In genomic region chr17:71118607-71119006, GRCm38 (mm10) we compare ENCODE assay signal across 17 mouse cellular contexts.
DNase-seq lines count a peak whose midpoint lies in the region; ATAC-seq and TF ChIP-seq lines count a peak whose summit lies in the region.
"Had no signal": no experiment of that assay in that cellular context is flagged by ENCODE, and none has a peak within 500 bp of the region (broad histone marks: within the 10 kb centered on the region; RNA-seq: fewer than 3 reads in every experiment).

No protein-coding gene starts in this region.

- no peak overlapping the region for H3K4me2 ChIP-seq in heart, postnatal 0 days (ENCODE audit: low read depth, low read length)
- no peak overlapping the region for H3K4me2 ChIP-seq in hindbrain, embryonic 14.5 days (replicated peaks)
- no peak overlapping the region for H3K4me2 ChIP-seq in intestine, embryonic 16.5 days (ENCODE audit: low read depth, low read length)
- H3K4me2 ChIP-seq: forebrain, embryonic 13.5 days; intestine, embryonic 15.5 days; limb, embryonic 12.5 days; neural tube, embryonic 13.5 days had no signal

- no peaks in the 10 kb centered on the region for H3K9me3 ChIP-seq in heart, postnatal 0 days (replicated peaks; ENCODE audit: control insufficient read depth, low read length)
- no peaks in the 10 kb centered on the region for H3K9me3 ChIP-seq in hindbrain, embryonic 14.5 days (ENCODE audit: control insufficient read depth, low read length)
- H3K9me3 ChIP-seq in intestine, embryonic 16.5 days (ENCODE audit: control insufficient read depth, low read length) = no peaks in the 10 kb centered on the region
- H3K9me3 ChIP-seq: forebrain, embryonic 13.5 days; intestine, embryonic 15.5 days; limb, embryonic 12.5 days; neural tube, embryonic 13.5 days had no signal

- no peak overlapping the region for H3K9ac ChIP-seq in heart, postnatal 0 days (replicated peaks; ENCODE audit: low read depth, low read length)
- H3K9ac ChIP-seq in hindbrain, embryonic 14.5 days = no peak overlapping the region
- H3K9ac ChIP-seq in intestine, embryonic 16.5 days (ENCODE audit: low read depth, low read length) = no peak overlapping the region
- H3K9ac ChIP-seq: forebrain, embryonic 13.5 days; intestine, embryonic 15.5 days; limb, embryonic 12.5 days; neural tube, embryonic 13.5 days had no signal

- intact Hi-C loops in heart, postnatal 36 days (cut with DNase I) = no loop called here

- no peak for TF ChIP-seq CTCF in heart, postnatal 0 days (IDR thresholded peaks at IDR 0.05; ENCODE audit: low read depth)

- 44% methylated on average over 4 of the region's 4 CpGs for WGBS in heart, postnatal 0 days
- WGBS in hindbrain, embryonic 14.5 days = 64% methylated on average over 4 of the region's 4 CpGs
- WGBS in intestine, embryonic 16.5 days = 82% methylated on average over 4 of the region's 4 CpGs

- H3K27ac ChIP-seq in heart, postnatal 0 days (ENCODE audit: low read depth) = peak overlapping the region; percentile 62
- no peak overlapping the region for H3K27ac ChIP-seq in hindbrain, embryonic 14.5 days
- no peak overlapping the region for H3K27ac ChIP-seq in intestine, embryonic 16.5 days (ENCODE audit: low read length)
- H3K27ac ChIP-seq: forebrain, embryonic 13.5 days; intestine, embryonic 15.5 days; limb, embryonic 12.5 days; neural tube, embryonic 13.5 days; stomach, postnatal 0 days had no signal

- no peak for DNase-seq in heart, postnatal 0 days (ENCODE audit: low spot score)
- DNase-seq in heart, postnatal 36 days = no peak
- DNase-seq in WW6 (ENCODE audit: low read depth, low spot score) = peak; percentile 24
- no peak for DNase-seq in cerebellum, adult 11-12 months
- no peak for DNase-seq in hindbrain, embryonic 14.5 days (ENCODE audit: low spot score)
- DNase-seq: cerebellum, adult 2 months; kidney, postnatal 14 days; retina, postnatal 1 day; spleen, adult 18-20 months had no signal

- peaks cover 64% of the 10 kb centered on the region for H3K36me3 ChIP-seq in heart, postnatal 0 days (replicated peaks; ENCODE audit: control insufficient read depth, insufficient read depth, low read length)
- no peaks in the 10 kb centered on the region for H3K36me3 ChIP-seq in hindbrain, embryonic 14.5 days (replicated peaks; ENCODE audit: control insufficient read depth, insufficient read depth)
- H3K36me3 ChIP-seq in intestine, embryonic 16.5 days (ENCODE audit: control insufficient read depth, insufficient read depth, low read length) = no peaks in the 10 kb centered on the region
- H3K36me3 ChIP-seq: intestine, embryonic 15.5 days; limb, embryonic 12.5 days; neural tube, embryonic 13.5 days had no signal

- no peak for ATAC-seq in heart, postnatal 0 days (ENCODE audit: insufficient read depth, low read depth)
- ATAC-seq in megakaryocyte progenitor cell, adult 5-6 weeks (replicated peaks; ENCODE audit: poor library complexity) = peak; percentile 9
- ATAC-seq in hindbrain, embryonic 14.5 days (ENCODE audit: low FRiP score) = no peak
- no peak for ATAC-seq in intestine, embryonic 16.5 days
- ATAC-seq: forebrain, embryonic 13.5 days; intestine, embryonic 15.5 days; midbrain, embryonic 16.5 days had no signal

- H3K4me1 ChIP-seq in heart, postnatal 0 days (ENCODE audit: control insufficient read depth, insufficient read depth) = peaks cover 11% of the 10 kb centered on the region
- H3K4me1 ChIP-seq in hindbrain, embryonic 14.5 days (replicated peaks; ENCODE audit: control insufficient read depth, insufficient read depth, low read length) = no peaks in the 10 kb centered on the region
- no peaks in the 10 kb centered on the region for H3K4me1 ChIP-seq in intestine, embryonic 16.5 days (ENCODE audit: control insufficient read depth, insufficient read depth, low read length)
- H3K4me1 ChIP-seq: forebrain, embryonic 13.5 days; intestine, embryonic 15.5 days; neural tube, embryonic 13.5 days had no signal

- H3K4me3 ChIP-seq in heart, postnatal 0 days (ENCODE audit: low read depth, low read length) = no peak overlapping the region
- no peak overlapping the region for H3K4me3 ChIP-seq in hindbrain, embryonic 14.5 days (replicated peaks; ENCODE audit: low read length)
- no peak overlapping the region for H3K4me3 ChIP-seq in intestine, embryonic 16.5 days (ENCODE audit: low read length)
- H3K4me3 ChIP-seq: forebrain, embryonic 13.5 days; intestine, embryonic 15.5 days; limb, embryonic 12.5 days; neural tube, embryonic 13.5 days had no signal

- no peaks in the 10 kb centered on the region for H3K27me3 ChIP-seq in heart, postnatal 0 days (ENCODE audit: control insufficient read depth, insufficient read depth, low read length)
- H3K27me3 ChIP-seq in hindbrain, embryonic 14.5 days (ENCODE audit: control insufficient read depth, insufficient read depth, low read length) = no peaks in the 10 kb centered on the region
- no peaks in the 10 kb centered on the region for H3K27me3 ChIP-seq in intestine, embryonic 16.5 days (replicated peaks; ENCODE audit: control insufficient read depth, insufficient read depth, low read length)
- H3K27me3 ChIP-seq: forebrain, embryonic 13.5 days; intestine, embryonic 15.5 days; limb, embryonic 12.5 days; neural tube, embryonic 13.5 days had no signal

- TF ChIP-seq EP300 in heart, postnatal 0 days (IDR thresholded peaks at IDR 0.05; ENCODE audit: low read depth) = no peak
